Mouse (Mus musculus) urinary bladder, postnatal 25 days (tissue): ENCODE data around the gene Ube2e3.
A peak's percentile ranks its signal among the peaks of the same experiment; 100 is the strongest.

ENCODE experiments used
- DNase-seq: peaks from one replicate; pipeline ENCODE4 v3.0.0; 2022; ENCODE audit warnings: low spot score

Gene Ube2e3

GRCm38 (mm10) chr2:78867726-78868510 is at the start of gene Ube2e3:
TSS of gene Ube2e3 (plus strand) at chr2:78868124.
- DNase-seq, result no peak

GRCm38 (mm10) chr2:78829887-78830286 is 38.0 kb upstream of the Ube2e3 start:
- DNase-seq, result no peak

GRCm38 (mm10) chr2:78841494-78842224 is 26.3 kb upstream of the Ube2e3 start:
- no peak for DNase-seq

- DNase-seq, result no peak
Observed at GRCm38 (mm10) chr2:78844365-78844764, 23.6 kb upstream of the Ube2e3 start.

- no peak for DNase-seq
Observed at GRCm38 (mm10) chr2:78845274-78845673, 22.6 kb upstream of the Ube2e3 start.

- no peak for DNase-seq
Observed at GRCm38 (mm10) chr2:78845717-78846116, 22.2 kb upstream of the Ube2e3 start.

- no peak for DNase-seq
Observed at GRCm38 (mm10) chr2:78854315-78854714, 13.6 kb upstream of the Ube2e3 start.

- DNase-seq, result no peak
Observed at GRCm38 (mm10) chr2:78858628-78859027, 9.3 kb upstream of the Ube2e3 start.

GRCm38 (mm10) chr2:78859266-78860087 is 8.4 kb upstream of the Ube2e3 start:
- DNase-seq, result no peak

GRCm38 (mm10) chr2:78860088-78860372 is 7.9 kb upstream of the Ube2e3 start:
- no peak for DNase-seq

GRCm38 (mm10) chr2:78864116-78864515 is 3.8 kb upstream of the Ube2e3 start:
- DNase-seq, result no peak

- DNase-seq, result no peak
Observed at GRCm38 (mm10) chr2:78864866-78865265, 3.1 kb upstream of the Ube2e3 start.

- peak; percentile 77 for DNase-seq
Observed at GRCm38 (mm10) chr2:78868511-78868854, 559 bp downstream of the Ube2e3 start.

GRCm38 (mm10) chr2:78868951-78869720 is 1.2 kb downstream of the Ube2e3 start:
- DNase-seq, result peak; percentile 77

GRCm38 (mm10) chr2:78869721-78870442 is 2.0 kb downstream of the Ube2e3 start:
- peak; percentile 16 for DNase-seq

- no peak for DNase-seq
Observed at GRCm38 (mm10) chr2:78870443-78871025, 2.6 kb downstream of the Ube2e3 start.

GRCm38 (mm10) chr2:78871971-78872860 is 4.3 kb downstream of the Ube2e3 start:
- DNase-seq, result no peak

- no peak for DNase-seq
Observed at GRCm38 (mm10) chr2:78873946-78874345, 6.0 kb downstream of the Ube2e3 start.

- no peak for DNase-seq
Observed at GRCm38 (mm10) chr2:78876002-78876401, 8.1 kb downstream of the Ube2e3 start.

GRCm38 (mm10) chr2:78882068-78882467 is 14.1 kb downstream of the Ube2e3 start:
- no peak for DNase-seq
